Mouse (Mus musculus): ENCODE results near the gene Pvalb.

DNA sequence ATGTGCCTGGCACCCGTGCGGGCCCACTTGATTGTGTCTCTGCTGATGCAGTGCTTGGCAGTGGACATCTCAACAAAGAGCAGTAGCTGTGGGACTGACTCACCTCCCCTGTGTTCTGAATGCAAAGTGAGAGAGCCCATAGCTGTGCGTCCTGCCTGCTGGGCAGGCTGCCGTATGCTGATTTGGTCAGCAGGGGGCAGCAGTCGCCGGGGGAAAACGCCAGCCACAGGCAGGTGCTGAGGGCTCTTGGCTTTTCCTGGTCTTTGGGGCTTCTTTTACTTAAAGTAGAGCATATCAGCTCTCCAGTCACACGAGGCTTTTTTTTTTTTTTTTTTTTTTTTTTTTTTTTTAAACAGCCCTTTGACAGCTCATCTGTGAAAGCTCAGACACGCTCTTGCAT lies 27.8 kb downstream of the Pvalb start:
- TF ChIP-seq CTCF (IDR thresholded peaks at IDR 0.05; ENCODE audit: low read depth) (peak; percentile 95), EP300 (IDR thresholded peaks at IDR 0.05; ENCODE audit: low read depth) (no peak)
